Mouse (Mus musculus) induced T-regulatory cell, adult 2 months (primary cell): ENCODE measurements at regions not wholly inside any gene's neighbourhood (a gene's known extent, or its start where the extent isn't known, plus 50 kb on each side); places are given as distances from the start of the nearest gene placed in this dataset.

Experiments
- DNase-seq: peaks from one replicate; pipeline ENCODE4 v3.0.0-alpha.2; 2012; ENCODE audit warnings: low read depth

DNA sequence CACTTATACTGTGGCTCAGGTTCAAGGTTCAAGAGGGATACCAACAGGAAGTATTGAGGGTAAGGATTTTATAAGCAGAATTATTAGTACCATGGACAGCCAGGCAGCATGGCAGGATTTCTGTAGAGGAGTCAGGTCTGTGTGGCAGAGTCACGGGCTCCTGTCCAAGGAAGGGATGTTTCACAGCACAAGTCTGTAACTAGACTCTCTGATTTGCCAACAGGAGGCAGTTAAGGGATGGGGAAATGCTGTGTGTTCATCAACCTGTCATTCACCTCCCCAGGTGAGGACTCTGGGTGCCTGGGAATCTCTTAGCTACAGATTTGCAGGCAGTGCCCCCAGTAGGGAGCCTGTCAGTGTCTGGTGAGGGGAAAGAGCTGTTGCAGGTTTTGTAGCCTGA is 541.7 kb upstream of the Auts2 start:
- DNase-seq: no peak

DNA sequence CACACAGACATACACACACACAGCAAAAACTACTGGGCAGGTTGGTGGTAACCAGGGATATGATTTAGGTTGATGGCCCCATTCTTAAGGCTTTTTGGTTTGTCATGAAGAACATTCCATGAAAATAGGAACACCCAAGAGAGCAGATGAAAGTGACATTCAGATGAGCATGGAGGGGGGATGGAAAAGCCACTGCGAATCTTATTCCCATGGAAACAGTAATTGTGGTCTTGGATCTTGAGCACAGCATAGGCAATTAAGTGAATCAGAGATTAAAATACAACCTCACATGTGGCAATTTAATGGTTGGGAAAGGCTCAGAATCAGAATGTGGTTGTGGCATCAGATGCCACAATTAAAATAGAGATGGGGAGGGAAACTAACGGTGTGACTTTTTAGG is 537.6 kb upstream of the Auts2 start:
- no peak for DNase-seq

DNA sequence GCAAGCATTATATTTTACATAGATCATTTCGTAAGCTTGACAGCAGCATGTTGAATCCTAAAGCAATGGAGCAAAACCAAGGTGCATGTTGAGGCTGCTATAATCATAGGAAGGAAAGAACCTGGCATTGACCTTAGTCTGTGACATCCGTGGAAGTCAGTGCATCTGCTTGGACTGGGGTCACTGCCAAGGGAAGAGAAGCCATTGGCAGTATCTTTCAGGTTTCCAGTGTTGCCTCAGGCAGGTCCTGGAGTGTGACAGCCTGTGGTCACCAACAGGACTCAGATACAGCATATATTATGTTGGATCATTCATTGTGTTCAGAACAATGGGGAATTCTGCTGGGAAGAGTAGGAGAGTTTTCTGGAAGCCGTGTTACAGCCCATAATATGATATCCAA is 535.8 kb upstream of the Auts2 start:
- no peak for DNase-seq

DNA sequence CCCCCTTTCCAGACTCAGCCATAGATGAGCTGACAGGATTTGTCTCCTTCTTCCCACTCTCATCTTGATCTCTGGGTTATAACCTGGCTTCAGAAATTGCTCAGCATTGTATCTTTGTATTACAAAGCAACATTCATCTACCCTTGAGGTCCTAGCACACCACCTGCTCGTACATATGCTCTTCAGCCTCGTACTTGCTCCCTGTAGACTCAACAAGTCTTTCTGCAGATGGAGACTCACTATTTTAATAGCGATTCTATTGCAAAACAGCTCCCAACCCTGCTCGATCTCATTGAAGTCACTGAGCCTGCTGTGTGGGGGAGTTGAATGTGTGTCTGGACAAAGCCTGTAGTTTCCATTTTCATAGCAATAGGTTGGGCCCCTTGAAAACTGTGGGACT is 535.2 kb upstream of the Auts2 start:
- DNase-seq: no peak

DNA sequence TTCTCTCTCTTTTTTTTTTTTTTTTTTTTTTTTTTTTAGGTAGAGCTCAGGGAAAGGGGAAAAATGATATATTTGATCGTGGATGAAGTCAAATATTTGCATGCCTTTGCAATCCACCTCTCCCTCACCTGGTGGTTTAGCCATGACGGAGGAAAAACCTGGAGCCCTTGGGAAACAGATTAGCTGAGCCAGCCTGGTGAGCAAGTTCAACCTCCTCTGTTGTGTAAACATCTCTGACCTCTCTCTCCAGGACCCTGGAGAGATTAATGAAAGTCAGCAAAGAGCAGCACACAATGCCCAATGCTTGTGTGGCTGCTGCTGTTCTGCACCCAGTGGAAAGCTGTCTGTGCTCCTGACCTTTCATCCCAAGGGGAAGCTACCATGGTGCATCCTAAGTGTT is 530.2 kb upstream of the Auts2 start:
- DNase-seq: no peak

DNA sequence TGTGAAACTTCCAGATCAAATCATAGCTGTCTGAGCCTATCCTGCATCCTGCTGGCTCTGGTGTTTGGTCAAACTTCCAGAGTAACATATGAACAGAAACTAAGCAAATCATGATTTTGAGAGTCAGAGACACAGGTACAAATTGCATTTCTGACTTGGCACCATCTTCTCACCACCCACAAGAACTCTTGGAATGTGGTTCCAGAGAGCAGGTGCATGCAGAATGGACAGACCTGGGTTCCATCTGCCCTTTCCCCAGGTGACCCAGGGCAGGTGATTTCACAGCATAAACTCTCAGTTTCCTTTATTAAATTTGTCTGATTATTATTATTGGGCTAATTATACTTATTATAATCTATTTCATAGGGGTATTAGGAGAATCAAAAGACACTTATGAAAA is 527.0 kb upstream of the Auts2 start:
- DNase-seq: no peak

DNA sequence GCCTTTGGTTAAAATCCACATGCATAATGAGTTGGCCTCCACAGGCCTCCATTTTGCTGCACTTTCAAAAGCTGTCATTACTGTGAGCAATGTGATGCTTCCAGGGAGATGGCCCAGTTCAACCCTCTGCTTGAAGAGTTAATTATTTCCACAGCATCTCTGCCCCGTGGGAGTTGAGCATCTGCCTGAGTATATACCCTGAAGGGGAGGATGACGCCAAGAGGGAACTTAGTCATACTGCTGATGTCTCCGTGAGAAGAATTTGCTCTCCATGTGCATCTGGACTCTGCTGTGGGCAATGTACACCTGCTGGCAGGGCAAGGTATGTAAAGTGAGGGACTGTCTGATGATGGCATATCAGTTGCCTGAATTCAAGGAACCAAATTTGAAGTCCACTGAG is 519.3 kb upstream of the Auts2 start:
- DNase-seq: no peak

DNA sequence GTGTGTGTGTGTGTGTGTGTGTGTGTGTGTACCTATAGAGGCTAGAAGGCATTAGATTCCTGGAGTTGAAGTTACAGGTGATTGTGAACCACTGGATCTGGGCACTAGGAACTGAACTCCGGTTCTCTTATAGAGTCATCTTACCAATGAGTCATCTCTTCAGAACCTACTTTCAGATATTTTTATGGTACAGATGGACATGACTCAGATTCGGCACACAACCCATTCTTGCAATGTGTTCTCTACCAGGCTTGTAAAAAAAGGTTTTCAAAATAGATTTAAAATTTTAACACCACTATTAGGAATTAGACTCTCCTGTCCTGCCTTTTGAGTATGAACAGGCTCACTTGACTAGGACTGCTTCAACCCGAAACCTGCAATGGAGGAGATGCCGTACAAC is 504.3 kb upstream of the Auts2 start:
- DNase-seq: no peak

DNA sequence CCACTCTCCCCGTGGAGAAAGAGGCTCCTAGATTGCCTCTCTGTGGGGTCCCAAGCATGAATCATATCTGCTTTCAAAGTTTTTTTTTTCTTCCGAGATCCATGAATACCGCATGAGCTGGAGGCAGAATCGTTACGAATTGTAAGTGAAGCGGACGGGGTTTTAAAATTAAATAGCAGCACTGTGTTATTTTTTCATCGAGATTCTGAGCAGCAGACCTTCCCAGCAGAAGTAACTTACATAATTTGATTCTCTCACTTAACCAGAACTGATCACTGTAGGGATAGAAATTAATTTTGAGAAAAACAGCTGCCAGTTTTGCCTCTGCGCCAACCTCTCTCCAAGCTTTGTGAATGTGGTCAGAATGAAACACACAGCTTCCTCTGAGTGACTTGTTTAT is 502.5 kb upstream of the Auts2 start:
- DNase-seq: no peak

DNA sequence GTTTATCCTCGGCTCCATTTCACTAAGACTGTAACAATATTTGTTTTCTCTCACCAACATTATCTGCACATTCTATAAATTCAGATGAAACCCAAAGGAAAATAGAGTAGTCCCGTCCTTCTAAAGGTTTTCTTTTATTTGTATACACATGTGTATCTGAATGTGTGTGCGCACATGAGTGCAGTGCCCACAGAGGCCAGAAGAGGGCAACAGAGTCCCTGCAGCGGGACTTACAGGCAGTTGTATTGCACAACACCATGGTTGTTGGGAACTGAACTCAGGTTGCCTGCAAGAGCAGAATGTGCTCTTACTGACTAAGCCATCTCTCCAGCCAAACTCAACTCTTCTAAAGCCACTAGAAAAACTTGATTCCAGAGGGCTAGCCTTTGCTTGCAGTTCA is 484.4 kb upstream of the Auts2 start:
- DNase-seq: no peak

DNA sequence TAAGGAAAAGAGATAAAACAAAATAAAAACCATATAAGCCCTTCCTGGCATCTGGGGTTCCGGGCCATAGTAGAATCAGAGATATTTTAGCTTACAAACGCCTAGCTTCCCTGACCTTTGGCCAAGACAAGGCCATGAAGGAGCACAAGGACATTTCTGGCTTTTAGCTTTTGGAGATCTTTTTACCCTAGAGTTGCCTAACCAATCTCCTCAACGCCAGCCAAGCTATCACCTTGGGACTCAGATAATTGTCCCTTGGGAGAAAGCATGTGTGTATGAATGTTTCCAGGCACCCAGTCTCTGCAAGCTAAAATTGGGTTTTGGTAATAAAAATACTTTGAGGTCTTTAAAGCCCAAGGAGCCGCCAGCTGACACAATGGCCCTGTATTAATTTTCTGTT is 482.0 kb upstream of the Auts2 start:
- DNase-seq: no peak

DNA sequence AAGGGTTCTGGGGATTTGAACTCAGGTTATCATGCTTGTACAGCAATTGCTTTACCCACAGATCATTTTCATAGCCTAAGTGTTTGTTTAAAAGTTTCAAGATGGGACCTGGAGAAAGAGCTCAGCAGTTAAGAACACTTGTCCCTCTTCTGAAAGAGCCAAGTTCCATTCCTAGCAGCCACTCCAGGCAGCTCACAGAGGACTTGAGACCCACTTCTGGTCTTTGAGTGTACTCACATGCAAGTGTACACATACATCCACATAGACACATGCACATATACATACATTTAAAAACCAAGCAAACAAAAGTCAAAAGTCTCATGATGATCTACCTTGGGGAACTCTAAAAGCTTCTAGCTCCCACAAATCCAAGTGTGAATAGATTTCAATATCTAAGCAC is 477.7 kb upstream of the Auts2 start:
- no peak for DNase-seq

DNA sequence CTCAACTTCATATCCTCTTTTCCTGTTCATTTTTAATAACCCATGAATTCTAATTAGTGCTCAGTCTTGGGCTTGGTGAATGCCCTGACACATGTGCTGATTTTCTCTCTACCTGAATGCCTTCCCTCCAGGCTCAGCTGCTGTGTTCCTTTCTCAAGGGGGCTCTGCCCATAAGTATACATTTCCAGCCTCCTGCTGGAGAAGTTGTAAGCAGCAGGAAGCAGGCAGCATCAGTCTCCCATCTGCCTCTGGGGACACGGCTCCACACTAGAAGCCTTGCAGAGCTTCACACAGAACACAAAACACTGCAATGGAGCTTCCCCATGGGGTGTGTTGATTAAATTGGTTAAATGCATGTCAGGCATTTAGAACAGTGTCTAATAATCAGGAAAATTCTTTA is 477.0 kb upstream of the Auts2 start:
- DNase-seq: no peak

DNA sequence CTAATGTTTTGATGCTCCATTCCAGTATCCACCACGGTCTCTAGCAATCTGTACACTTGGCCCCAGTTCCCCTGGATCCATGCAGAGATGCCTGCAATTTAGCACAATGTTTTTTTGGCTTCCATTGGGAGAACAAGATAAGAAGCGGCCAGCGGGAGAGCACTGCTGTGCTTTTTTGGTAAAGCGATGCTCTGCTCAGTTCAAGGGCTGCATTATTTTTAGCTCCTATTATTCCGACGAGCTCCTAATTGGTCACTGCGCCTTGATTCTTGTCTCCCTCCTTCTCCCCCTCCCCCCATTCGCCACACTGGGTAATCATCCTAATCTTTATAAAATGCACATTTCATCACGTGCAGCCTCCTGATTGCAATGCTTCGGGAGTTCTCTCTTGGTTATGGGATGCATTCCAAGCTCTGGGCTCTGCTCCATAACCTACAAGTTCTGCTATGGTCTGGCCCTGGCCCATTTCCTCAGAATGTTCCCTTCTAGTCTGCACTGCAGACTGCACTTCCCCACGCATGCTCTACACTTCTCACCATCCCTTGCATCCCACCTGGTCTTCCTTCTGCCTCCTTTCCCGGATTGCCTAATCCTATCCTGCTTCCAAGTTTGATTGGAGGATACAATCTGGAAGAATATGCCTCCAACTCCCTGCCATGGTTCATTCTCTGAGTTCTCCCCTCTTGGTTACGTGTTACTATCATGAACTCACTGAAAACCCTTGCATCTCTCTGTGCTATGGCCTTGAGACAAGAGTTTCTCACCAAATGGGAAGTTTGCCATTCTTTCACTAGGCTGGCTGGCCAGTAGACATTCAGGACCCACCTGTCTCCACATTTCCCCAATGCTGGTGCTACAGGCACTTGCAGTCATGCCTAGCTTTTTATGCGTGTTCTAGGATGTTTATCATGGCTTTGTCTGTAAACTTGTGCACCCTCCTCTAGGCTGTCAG is 467.8 kb upstream of the Auts2 start:
- no peak for DNase-seq

DNA sequence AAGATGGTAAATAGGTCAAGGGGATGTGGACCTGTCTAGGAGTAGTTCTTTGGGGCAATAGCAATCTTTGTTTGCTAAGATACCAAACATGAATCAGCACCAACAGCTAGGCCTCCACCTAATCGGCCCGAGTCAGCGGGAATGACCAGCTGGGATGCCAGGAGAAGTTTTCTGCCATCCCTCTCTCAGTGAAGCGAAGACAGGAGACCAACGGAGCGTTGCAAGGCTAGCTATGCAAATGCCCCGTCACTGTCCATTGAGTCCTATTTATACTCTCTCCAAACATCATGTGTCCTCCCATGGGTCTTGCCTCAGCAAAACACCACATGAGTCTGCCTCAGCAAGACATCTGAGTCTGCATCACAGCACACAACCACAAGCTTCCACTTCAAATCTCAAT is 439.7 kb upstream of the Auts2 start:
- DNase-seq: no peak

DNA sequence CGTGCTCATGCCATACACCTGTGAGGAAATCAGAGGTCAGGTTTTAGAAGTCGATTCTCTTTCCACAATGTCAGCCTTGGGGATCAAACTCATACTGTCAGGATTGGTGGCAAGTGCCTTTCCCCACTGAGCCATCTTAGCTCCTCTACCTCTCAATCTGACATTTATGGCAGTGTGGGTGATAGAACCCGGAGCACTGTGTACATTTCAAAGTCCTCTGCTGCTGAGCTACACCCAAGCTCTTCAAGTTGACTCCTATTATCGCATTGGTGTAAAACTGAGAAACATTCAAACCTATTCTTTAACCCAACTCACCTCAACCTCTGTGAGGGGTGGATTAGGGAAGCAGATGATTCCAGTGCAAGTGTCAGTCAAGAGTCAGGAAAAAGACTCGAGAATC is 435.9 kb upstream of the Auts2 start:
- no peak for DNase-seq

DNA sequence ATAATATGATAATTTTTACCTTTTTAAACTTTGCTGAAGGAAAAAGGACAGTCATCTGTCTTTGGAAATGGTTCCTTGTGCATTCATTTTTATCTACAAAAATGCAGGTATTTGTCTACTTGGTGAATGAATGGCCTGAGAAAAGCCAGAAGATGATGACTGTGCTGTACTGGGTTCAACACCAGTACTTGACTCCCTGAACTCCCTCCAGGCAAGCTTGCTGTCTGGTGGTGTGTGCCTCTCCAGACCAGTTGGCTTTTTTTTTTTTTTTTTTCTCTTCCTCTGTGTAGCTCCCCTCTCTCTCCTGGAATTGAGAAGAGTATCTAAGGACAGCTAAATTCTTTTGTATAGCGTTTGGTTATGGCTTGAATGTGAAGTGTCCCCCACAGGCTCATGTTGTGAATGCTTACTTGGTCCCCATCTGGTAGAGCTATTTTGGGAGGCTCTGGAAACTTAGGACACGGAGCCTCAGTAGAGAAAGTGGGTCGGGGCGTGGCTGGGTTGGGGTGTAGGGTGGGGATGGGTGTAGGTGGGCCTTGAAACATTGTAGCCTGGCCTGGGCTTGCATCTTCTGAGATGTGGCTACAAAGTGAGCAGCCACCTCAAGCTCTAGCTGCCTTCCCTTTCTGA is 432.3 kb upstream of the Auts2 start:
- DNase-seq: no peak

DNA sequence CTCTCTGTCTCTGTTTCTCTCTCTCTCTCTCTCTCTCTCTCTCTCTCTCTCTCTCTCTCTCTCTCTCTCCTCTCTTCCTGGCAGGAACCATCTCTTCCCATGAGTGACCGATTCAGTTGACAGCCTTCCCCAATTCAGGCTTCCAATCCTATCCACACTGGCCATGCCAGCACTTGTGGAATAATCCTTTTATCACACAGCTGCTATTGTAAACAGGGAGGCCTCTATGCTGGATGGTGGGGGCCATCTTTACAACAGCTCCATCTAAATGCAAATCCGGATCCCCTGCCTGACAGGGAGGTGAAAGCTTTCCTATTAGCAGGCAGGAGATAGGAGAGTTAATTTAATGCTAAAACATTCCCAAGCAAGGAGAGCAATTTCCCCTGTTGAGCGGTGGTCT is 431.7 kb upstream of the Auts2 start:
- DNase-seq: no peak

DNA sequence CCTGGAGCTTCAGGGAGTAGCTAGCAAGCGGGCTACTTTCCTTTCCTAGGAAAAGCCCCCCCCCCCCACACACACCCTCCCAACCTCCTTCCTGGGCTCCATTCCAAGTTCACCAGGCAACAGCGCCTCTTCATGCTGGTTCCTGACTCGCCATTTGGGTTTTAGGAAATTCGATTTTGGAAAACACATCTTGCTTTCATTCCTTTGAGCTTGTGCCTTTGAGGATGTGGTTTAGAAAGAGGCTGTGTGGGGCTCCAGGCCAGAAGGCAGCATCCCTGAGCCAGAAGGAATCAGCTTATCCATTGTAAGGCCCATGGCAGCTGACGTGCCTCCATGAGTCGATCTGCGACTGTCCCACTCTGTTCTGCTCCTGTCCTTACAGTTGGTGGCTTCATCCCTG is 427.9 kb upstream of the Auts2 start:
- no peak for DNase-seq

DNA sequence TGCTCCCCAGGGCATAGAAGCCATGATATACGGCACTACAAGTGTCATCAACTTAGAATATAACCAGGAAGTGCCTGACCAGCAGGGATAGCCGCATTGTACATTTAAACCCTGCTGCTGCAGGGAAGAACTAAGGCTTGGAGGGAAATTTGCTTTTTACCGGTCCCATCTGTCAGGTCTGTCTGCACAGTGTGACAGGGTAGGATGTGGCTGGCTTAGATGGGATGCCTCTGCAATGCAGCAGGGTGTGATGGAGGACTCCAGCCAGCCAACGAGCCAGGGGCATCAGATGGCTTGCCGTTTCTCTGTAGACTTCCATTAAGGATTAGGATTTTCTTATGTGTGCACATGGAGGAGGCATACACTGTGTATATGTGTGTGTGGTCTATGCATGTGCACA is 426.2 kb upstream of the Auts2 start:
- no peak for DNase-seq

DNA sequence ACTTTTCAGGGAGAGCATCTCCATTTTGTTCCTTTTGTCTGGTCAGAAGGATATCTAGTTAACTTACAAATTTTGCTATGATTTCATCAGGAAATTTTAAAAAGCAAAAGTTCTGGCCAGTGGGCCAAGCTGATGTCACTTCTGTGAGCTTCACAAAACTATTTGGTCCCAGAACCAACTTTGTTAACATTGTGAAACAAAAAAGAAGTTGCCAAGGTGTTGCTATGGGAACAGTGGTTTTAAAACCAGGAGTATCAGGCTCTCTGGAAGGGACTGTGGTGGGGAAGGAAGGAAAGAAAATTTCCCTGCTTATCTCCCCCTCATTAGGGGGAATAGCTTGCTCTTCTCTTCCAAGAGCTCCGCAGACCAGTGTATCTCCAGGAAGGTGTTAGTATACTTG is 416.8 kb upstream of the Auts2 start:
- no peak for DNase-seq

DNA sequence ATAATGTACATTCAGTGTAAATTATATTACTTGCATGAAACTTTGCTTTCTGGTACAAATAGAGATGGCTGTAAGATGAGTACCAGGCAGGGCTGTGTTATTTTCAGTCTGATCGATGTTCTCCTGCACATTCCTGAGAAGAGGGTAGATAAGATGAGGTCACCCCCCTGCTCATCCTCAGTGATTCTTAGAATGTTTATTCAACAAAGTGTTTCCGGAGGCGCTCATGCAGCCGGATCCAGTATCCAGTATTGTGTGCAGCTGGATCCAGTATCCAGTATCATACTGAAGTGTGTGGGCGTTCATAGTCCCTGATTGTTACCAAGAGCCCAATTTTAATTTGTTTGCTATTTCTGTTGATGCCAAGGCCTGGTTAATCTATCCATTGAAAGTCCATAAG is 413.0 kb upstream of the Auts2 start:
- DNase-seq: no peak

DNA sequence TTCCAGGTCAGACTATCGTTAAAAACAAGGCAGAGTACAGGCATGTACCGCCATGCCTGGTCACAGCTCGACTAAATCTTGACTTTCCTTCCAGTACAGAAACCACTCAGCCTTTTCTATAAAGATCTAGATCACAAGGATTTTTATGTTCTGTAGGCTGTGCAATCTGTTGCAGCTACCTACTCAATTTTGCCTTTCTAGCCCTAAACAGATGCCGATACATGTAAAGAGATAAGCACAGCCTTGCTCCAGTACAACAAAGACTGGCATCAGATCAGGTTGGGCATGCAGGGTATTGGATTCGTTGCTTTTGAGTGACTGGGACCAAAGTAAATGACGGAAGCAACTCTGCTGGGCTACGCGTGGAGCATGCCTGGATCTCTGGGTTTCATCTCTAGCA is 411.9 kb upstream of the Auts2 start:
- DNase-seq: no peak

DNA sequence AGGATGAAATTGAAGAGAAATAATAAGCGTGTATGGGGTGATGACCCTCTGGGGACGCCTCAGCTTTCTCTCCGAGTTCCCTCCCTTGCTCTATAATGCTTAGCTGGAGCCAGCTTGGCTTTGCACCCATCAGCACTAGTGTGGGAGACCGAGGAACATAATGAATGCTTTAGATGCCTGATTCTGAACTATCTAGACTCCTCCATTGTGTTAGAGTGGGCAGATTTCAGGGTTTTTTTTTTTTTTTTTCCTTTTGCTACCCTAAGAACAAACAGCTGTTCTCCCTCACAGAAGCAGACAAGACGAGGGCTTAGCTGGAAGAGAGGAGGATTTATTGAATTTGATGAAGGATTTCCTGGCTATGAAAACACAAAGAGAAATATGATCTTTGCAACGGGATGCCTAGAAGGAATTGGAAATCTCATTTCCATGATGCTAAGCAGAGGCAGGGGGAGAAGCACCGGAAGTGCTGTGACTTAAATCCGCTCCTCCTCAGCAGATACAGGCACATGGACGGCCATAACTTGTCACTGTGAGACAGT is 390.4 kb upstream of the Auts2 start:
- DNase-seq: no peak
